Mouse (Mus musculus): Measurements from ENCODE around the gene Eef1g.
A peak's percentile ranks its signal among the peaks of the same experiment; 100 is the strongest.

The Eef1g gene

GRCm38 (mm10) chr19:9026634-9027033 lies 59.8 kb downstream of the Eef1g start:
- DNase-seq (ENCODE audit: inconsistent ontology term) = peak; percentile 80

GRCm38 (mm10) chr19:9027795-9028194 lies 61.0 kb downstream of the Eef1g start:
- DNase-seq (ENCODE audit: inconsistent ontology term) = peak; percentile 83

All from Muller cell, postnatal 12 days (primary cell).